Mouse (Mus musculus) adrenal gland, postnatal 10 days (tissue): ENCODE results near the gene Itga6. TPM values are rescaled to one million over a fixed set of nuclear protein-coding genes. Genes with fewer than 3 reads are reported as not detected.
A peak's percentile ranks its signal among the peaks of the same experiment; 100 is the strongest.

ENCODE experiments used
- DNase-seq: peaks from one replicate; pipeline ENCODE4 v3.0.0; 2021; ENCODE audit warnings: mixed read lengths
- total RNA-seq, 2 experiments: library from RNA; stranded (reverse); gene quantifications; 2 replicates each; pipeline ENCODE4 v1.2.3; 2021

Itga6 gene
- total RNA-seq, 2 experiments from 2014 or later = 145 to 179 TPM

- no peak for DNase-seq
Measured at GRCm38 (mm10) chr2:71805120-71805519, 59.7 kb downstream of the Itga6 start.

- DNase-seq = no peak
Measured at GRCm38 (mm10) chr2:71805611-71806567, 60.5 kb downstream of the Itga6 start.

DNA sequence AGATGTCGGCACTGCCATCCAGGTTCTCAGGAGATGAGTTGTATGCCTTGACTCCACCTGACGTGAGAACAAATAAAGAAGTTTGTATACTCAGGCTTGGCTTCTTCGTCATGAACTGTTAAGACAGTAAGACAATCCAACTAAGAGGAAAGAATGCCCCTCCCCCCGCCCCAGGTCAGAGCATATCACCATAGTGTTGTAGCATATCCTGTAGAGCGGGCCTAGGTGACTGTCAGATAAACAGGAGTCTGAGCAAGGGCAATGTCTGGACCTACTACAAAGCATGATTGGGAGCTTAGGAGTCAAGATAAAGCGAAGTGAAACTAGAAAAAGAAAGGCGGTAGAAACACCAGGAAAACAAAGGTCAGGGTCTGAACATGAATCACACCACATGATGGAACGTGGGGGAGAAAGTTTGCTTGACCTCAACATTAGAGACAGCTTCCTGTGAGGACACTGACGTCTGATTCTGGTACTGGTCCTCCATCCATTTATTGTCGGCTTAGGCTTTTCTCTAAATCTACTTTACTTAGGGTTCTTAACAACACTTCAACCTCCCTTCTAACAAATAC is 64.0 kb downstream of the Itga6 start:
- DNase-seq = no peak

DNA sequence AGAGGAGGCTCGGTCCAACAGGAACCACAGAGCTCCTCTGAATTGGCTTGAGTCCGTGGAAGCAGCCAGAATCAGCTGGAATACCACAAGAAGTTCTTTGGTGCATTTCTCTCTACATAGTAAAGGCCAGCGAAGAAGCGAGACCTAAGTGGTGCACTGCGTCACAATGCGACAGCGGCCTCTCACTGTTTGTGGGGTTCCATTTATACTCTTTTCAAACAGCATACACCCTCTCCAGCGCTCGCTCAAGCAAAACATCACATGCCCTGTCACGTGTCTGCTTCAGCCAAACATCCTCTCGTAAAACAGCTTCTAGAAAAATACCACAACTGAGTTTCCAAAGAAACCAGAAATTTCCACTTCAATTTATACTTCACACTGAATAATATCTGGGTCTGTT is 64.6 kb downstream of the Itga6 start:
- no peak for DNase-seq

- no peak for DNase-seq
Measured at GRCm38 (mm10) chr2:71810906-71811305, 65.5 kb downstream of the Itga6 start.

- DNase-seq = peak; percentile 92
Measured at GRCm38 (mm10) chr2:71812221-71813021, 67.0 kb downstream of the Itga6 start.

- DNase-seq = no peak
Measured at GRCm38 (mm10) chr2:71813022-71813358, 67.6 kb downstream of the Itga6 start.

GRCm38 (mm10) chr2:71813371-71813770 is 68.0 kb downstream of the Itga6 start:
- DNase-seq = no peak

DNA sequence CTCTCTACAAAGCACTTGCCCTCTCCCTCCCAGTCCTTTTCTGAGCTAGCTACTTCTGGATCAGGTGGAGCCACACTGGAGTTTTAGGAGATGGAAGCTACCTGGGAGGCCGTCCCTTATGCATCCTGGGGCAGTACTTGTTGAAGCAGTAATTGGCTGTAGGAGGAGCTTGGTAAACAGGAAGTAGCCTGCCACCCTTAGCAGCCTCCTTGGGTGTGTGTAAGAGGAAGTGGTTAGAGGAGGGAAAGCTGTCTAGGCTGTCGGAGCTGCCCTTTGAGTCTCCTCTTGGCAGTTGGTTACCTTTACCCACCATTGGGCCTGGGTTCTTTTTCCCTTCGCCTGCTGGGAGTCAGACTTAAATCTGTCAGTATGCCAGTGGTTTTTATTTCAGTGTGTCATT is 68.6 kb downstream of the Itga6 start:
- DNase-seq = no peak

- no peak for DNase-seq
Measured at GRCm38 (mm10) chr2:71815279-71815678, 69.9 kb downstream of the Itga6 start.

DNA sequence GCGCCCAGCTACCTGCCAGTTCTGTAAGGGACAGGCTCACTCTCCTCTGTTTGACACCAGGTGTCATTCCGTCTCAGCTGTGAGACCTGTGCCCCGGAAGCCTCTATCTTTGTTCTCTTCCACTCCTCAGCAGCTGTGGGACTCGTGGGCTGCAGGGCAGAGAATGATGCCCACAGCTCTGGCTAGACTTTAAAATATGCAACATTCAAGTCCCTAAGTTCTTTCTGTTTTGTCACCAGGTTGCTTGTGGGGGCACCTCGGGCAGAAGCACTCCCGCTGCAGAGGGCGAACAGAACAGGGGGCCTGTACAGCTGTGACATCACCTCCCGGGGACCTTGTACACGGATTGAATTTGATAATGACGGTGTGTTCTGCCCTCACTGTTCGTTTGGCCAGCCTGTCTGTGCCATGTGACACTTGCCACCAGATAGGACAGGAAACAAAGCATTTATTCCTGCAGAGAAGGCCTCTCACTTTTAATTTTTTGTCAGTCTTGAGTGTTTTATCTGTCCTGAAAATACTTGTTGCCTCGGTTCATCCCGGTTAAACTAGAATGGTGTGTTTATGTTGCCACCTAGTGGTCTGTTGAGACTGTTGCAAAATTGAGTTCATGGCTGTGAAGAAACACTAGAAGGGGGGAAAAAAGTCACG is 71.1 kb downstream of the Itga6 start:
- DNase-seq = no peak

- DNase-seq = no peak
Measured at GRCm38 (mm10) chr2:71824146-71824545, 78.7 kb downstream of the Itga6 start.

DNA sequence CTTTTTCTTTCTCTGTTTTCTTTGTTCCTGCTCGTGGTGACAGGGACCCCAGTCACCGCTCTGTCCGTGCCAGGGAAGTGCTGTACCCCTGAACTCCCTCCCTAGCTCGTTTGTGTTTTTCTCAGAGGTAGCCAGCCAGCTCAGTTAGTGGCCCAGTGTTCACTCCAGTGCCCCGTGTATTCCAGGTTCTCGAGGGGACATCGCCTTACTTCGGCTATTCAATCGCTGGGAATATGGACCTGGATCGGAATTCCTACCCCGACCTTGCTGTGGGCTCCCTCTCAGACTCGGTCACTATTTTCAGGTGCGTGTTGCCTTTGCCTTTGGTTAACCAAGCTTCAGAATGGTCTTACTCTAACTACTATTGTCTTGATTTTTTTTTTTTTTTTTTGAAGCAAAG is 82.3 kb downstream of the Itga6 start:
- DNase-seq = no peak

- no peak for DNase-seq
Measured at GRCm38 (mm10) chr2:71828928-71829327, 83.5 kb downstream of the Itga6 start.

DNA sequence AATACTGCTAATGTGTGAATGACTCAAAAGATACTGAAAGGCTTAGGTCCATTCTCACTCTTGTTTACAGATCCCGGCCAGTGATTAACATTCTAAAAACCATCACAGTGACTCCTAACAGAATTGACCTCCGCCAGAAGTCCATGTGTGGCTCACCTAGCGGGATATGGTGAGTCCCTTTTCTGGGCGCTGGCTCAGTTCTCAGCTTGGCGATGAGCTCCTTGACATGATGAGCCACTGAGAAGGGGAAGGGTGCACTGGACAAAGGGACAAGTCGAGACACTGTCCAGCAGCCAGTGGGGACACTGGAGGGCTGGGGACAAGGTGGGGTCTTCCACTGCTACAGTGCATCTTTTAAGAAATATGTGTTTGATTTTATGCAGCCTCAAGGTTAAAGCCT is 88.2 kb downstream of the Itga6 start:
- no peak for DNase-seq

- DNase-seq = no peak
Measured at GRCm38 (mm10) chr2:71834371-71834770, 89.0 kb downstream of the Itga6 start.

GRCm38 (mm10) chr2:71835556-71835955 is 90.1 kb downstream of the Itga6 start:
- DNase-seq = no peak

- no peak for DNase-seq
Measured at GRCm38 (mm10) chr2:71836232-71836631, 90.8 kb downstream of the Itga6 start.

DNA sequence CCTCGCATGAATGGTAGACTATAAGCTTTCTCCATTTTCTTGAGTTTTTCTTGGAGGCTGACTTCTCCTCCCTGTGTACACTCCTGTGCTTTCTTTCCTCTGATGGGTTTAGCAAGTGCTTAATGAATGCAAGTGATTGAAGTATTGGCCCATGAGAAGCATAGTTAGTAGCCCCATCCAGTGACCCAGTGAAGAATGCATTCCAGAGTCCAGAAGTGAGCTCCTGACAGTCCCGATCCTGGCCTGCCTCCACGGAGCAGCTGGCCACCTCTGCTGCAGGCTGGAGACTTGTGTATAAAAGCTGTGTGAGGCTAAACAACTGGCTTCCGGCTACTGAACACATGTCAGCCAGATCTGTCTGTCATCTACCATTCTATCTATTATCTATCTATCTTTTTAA is 91.8 kb downstream of the Itga6 start:
- no peak for DNase-seq

GRCm38 (mm10) chr2:71837791-71838190 is 92.4 kb downstream of the Itga6 start:
- DNase-seq = peak; percentile 85

- DNase-seq = no peak
Measured at GRCm38 (mm10) chr2:71843316-71843715, 97.9 kb downstream of the Itga6 start.

DNA sequence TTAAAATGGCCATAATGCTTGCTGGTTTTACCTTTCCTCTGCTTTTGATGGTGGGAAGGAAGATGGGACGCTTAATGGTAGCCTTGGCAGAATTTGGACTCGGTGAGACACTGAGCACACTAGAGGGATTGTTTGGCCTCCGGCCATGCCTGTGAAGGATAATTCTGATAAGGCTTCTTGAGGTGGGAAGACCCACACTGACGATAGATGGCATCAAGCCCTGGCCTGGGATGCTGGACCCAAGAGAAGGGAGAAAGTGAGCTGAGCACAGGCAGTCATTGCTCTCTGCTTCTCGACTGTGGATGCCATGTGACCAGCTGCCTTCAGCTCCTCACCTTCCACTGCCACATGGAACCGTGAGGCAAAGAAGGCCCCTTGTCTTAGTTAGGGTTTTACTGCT is 99.5 kb downstream of the Itga6 start:
- DNase-seq = peak; percentile 42

DNA sequence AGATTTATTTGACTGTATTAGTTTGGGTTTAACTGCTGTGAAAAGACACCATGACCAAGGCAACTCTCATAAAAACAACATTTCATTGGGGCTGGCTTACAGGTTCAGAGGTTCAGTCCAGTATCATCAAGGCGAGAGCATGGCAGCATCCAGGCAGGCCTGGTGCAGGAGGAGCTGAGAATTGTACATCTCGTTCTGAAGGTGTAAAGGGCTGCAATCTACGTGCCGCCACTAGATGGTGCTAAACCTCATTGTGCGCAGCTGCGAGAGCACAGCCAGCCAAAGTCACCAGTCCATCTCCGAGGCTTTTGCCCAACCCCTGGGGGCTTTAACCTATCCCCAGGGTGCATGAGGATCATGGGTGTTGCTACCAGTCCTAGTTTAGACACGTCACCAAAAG is 106.7 kb downstream of the Itga6 start:
- DNase-seq = peak; percentile 58
